7 mouse cellular contexts compared by ENCODE assay signal in the genomic region with DNA sequence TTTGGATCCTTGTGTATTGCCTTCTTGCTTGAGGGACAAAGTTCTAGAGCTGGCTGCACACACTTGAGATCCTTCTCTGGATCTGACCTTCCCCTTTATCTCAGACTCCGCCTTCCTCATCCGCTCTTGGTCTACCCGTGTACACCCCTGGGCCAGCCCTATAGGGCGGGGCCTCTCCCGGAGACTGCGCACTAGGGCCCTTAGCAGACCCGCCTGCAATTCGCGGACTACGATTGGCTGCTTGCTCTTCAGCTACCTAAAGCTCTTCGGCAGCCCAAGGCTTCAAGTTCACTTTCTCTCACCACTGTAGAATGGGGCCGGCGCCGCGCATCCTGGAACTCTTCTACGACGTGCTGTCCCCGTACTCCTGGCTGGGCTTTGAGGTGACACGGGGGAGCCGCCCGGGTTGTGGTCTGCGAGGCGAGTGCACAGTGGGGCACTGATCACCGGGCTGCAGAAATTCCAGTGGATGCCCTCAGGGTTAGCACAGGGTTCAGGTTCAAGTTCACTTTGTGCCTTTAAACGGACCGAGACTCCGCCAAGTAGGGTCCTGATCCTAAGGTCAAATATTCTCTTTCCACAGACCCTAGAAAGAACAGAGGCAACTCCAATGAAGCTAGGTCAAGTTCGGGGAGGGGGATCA. TPM values are rescaled to one million over a fixed set of nuclear protein-coding genes. Genes with fewer than 3 reads are reported as not detected.
DNase-seq lines count a peak whose midpoint lies in the region; ATAC-seq and TF ChIP-seq lines count a peak whose summit lies in the region.

Gene Gstk1 (plus strand): TSS at position 225 of the 643 bp plus-strand sequence.

- no peaks in the 10 kb centered on the region for H3K4me1 ChIP-seq in bone marrow, adult 2 months (ENCODE audit: control insufficient read depth, insufficient read depth, low read length)
- no peaks in the 10 kb centered on the region for H3K4me1 ChIP-seq in embryonic facial prominence, embryonic 14.5 days (ENCODE audit: control insufficient read depth, insufficient read depth, low read length)
- H3K4me1 ChIP-seq in heart, adult 2 months (ENCODE audit: control insufficient read depth, insufficient read depth, low read length) = no peaks in the 10 kb centered on the region; the same call in 1 of the 2 replicates
- no peaks in the 10 kb centered on the region; the same call in 1 of the 2 replicates for H3K4me1 ChIP-seq in limb, embryonic 12.5 days (replicated peaks)
- no peaks in the 10 kb centered on the region for H3K4me1 ChIP-seq in midbrain, embryonic 14.5 days (ENCODE audit: control insufficient read depth, insufficient read depth, low read length)

- H3K27ac ChIP-seq in bone marrow, adult 2 months (ENCODE audit: control insufficient read depth, insufficient read depth, low read depth, low read length, poor library complexity) = no peak within 1 kb of the TSS
- no peak within 1 kb of the TSS for H3K27ac ChIP-seq in embryonic facial prominence, embryonic 14.5 days (replicated peaks; ENCODE audit: low read depth, low read length)
- peak within 1 kb of the TSS; percentile 67 for H3K27ac ChIP-seq in heart, adult 2 months
- no peak within 1 kb of the TSS for H3K27ac ChIP-seq in limb, embryonic 12.5 days
- no peak within 1 kb of the TSS for H3K27ac ChIP-seq in midbrain, embryonic 14.5 days (replicated peaks; ENCODE audit: low read depth, low read length)

- intact Hi-C loops in heart, adult 2 months (cut with DNase I) = loop anchor here (1.0 kb wide), 1 partner anchor 18 kb away; the partner anchor contains the start of gene Casp2

- no peaks in the 10 kb centered on the region for H3K79me2 ChIP-seq in heart, adult 2 months (replicated peaks; ENCODE audit: control insufficient read depth, insufficient read depth, low read length)

- TF ChIP-seq CTCF in bone marrow, adult 2 months (IDR thresholded peaks at IDR 0.05; ENCODE audit: control insufficient read depth, insufficient read depth, low read length) = no peak
- no peak for TF ChIP-seq CTCF in heart, adult 2 months (IDR thresholded peaks at IDR 0.05)

- peak within 1 kb of the TSS; percentile 59 for H3K9ac ChIP-seq in embryonic facial prominence, embryonic 14.5 days (ENCODE audit: low read depth, low read length)
- H3K9ac ChIP-seq in heart, adult 2 months (ENCODE audit: low read depth, low read length) = peak within 1 kb of the TSS; percentile 85
- peak within 1 kb of the TSS; percentile 54 for H3K9ac ChIP-seq in limb, embryonic 12.5 days (replicated peaks)
- H3K9ac ChIP-seq in midbrain, embryonic 14.5 days (replicated peaks; ENCODE audit: low read length) = peak within 1 kb of the TSS; percentile 39; the same call in 1 of the 2 replicates

- peak within 1 kb of the TSS; percentile 60 for H3K4me3 ChIP-seq in bone marrow, adult 2 months (replicated peaks; ENCODE audit: control insufficient read depth, low read depth, low read length)
- H3K4me3 ChIP-seq in embryonic facial prominence, embryonic 14.5 days (ENCODE audit: low read depth, low read length) = peak within 1 kb of the TSS; percentile 44
- peak within 1 kb of the TSS; percentile 70 for H3K4me3 ChIP-seq in heart, adult 2 months
- peak within 1 kb of the TSS; percentile 48 for H3K4me3 ChIP-seq in limb, embryonic 12.5 days (replicated peaks)
- peak within 1 kb of the TSS; percentile 41 for H3K4me3 ChIP-seq in midbrain, embryonic 14.5 days (replicated peaks; ENCODE audit: low read depth, low read length)

- no peaks in the 10 kb centered on the region for H3K9me3 ChIP-seq in embryonic facial prominence, embryonic 14.5 days (ENCODE audit: control insufficient read depth, low read length)
- H3K9me3 ChIP-seq in limb, embryonic 12.5 days = no peaks in the 10 kb centered on the region
- H3K9me3 ChIP-seq in midbrain, embryonic 14.5 days (ENCODE audit: control insufficient read depth, low read length) = no peaks in the 10 kb centered on the region

- H3K36me3 ChIP-seq in embryonic facial prominence, embryonic 14.5 days (ENCODE audit: control insufficient read depth, insufficient read depth, low read length) = no peaks in the 10 kb centered on the region
- no peaks in the 10 kb centered on the region for H3K36me3 ChIP-seq in heart, adult 2 months (ENCODE audit: control insufficient read depth, insufficient read depth, low read length)
- H3K36me3 ChIP-seq in limb, embryonic 12.5 days = no peaks in the 10 kb centered on the region
- no peaks in the 10 kb centered on the region for H3K36me3 ChIP-seq in midbrain, embryonic 14.5 days (ENCODE audit: control insufficient read depth, insufficient read depth, low read length)

- no peak for TF ChIP-seq EP300 in heart, adult 2 months (IDR thresholded peaks at IDR 0.05; ENCODE audit: insufficient read depth, low read depth, low read length)

- 3% methylated on average over 28 of the region's 28 CpGs for WGBS in bone marrow, adult 2 months
- 3% methylated on average over 28 of the region's 28 CpGs for WGBS in embryonic facial prominence, embryonic 14.5 days
- WGBS in heart, adult 2 months = 2% methylated on average over 28 of the region's 28 CpGs
- 3% methylated on average over 28 of the region's 28 CpGs for WGBS in limb, embryonic 12.5 days
- 3% methylated on average over 28 of the region's 28 CpGs for WGBS in midbrain, embryonic 14.5 days

- H3K4me2 ChIP-seq in embryonic facial prominence, embryonic 14.5 days (ENCODE audit: low read depth, low read length) = peak within 1 kb of the TSS; percentile 73
- peak within 1 kb of the TSS; percentile 61 for H3K4me2 ChIP-seq in limb, embryonic 12.5 days
- peak within 1 kb of the TSS; percentile 63 for H3K4me2 ChIP-seq in midbrain, embryonic 14.5 days (ENCODE audit: low read length)

- ATAC-seq in embryonic facial prominence, embryonic 14.5 days (ENCODE audit: low read depth) = peak; percentile 100
- ATAC-seq in limb, embryonic 12.5 days (ENCODE audit: insufficient number of reproducible peaks, insufficient read depth, low FRiP score, low TSS enrichment, low read depth) = peak; percentile 100
- peak; percentile 96 for ATAC-seq in midbrain, embryonic 14.5 days (ENCODE audit: low FRiP score, low TSS enrichment)

- peak; percentile 94 for DNase-seq in embryonic facial prominence, embryonic 14.5 days (ENCODE audit: low spot score)
- peak; percentile 86 to 92 for DNase-seq in heart, adult 2 months
- peak; percentile 90 to 92 for DNase-seq in kidney, adult 8-10 months
- peak; percentile 88 for DNase-seq in midbrain, embryonic 14.5 days
- DNase-seq in spleen, adult 18-20 months = peak; percentile 76 to 78

- no peaks in the 10 kb centered on the region for H3K27me3 ChIP-seq in embryonic facial prominence, embryonic 14.5 days (replicated peaks; ENCODE audit: control insufficient read depth, insufficient read depth, low read length)
- H3K27me3 ChIP-seq in heart, adult 2 months (ENCODE audit: control insufficient read depth, insufficient read depth, low read length) = no peaks in the 10 kb centered on the region
- peaks cover 15% of the 10 kb centered on the region for H3K27me3 ChIP-seq in limb, embryonic 12.5 days
- H3K27me3 ChIP-seq in midbrain, embryonic 14.5 days (ENCODE audit: control insufficient read depth, insufficient read depth, low read length) = no peaks in the 10 kb centered on the region

- no peak for TF ChIP-seq POLR2A in bone marrow, adult 2 months (IDR thresholded peaks at IDR 0.05; ENCODE audit: borderline replicate concordance, control insufficient read depth, low read depth, low read length)
- TF ChIP-seq POLR2A in heart, adult 2 months (IDR thresholded peaks at IDR 0.05; ENCODE audit: insufficient read depth, low read depth, low read length) = peak; percentile 82

RNA-seq across cellular contexts. Expression of gene Gstk1, which starts in this region (rescaled TPM):
- polyA plus RNA-seq in bone marrow, adult 2 months (2011; ENCODE audit: insufficient read depth, insufficient read length, low replicate concordance, missing spikeins) = 1.3 and 8.3 TPM in 2 replicates
- 15.8 and 18.6 TPM in 2 replicates for polyA plus RNA-seq in embryonic facial prominence, embryonic 14.5 days (2014; fragmentation: Nextera tagmentation; extraction: Ambion mirVana)
- total RNA-seq in heart, adult 2 months (2021) = 100 to 1,000 TPM; 139 to 167 TPM
- polyA plus RNA-seq in heart, adult 2 months (2012; rRNA removed) = 87.1 and 118 TPM in 2 replicates
- polyA plus RNA-seq in limb, embryonic 12.5 days (2016; fragmentation: Nextera tagmentation; extraction: Ambion mirVana) = 25.4 and 25.8 TPM in 2 replicates
- 8.4 and 10.2 TPM in 2 replicates for polyA plus RNA-seq in midbrain, embryonic 14.5 days (2014; fragmentation: Nextera tagmentation; extraction: Ambion mirVana)
